Mouse (Mus musculus): ENCODE data around the gene Ppp1r1a. TPM values are rescaled to one million over a fixed set of nuclear protein-coding genes. Genes with fewer than 3 reads are reported as not detected.

The Ppp1r1a gene
- total RNA-seq, 2 experiments from 2014 or later, result 92.3 to 143 TPM

Other genes with a start within 250 kb of the Ppp1r1a start
- not detected for gene Gpr84, start 227.4 kb downstream of the Ppp1r1a start, total RNA-seq (2021)
- 10 to 100 TPM in 1 of 2 experiments, 1 to 10 TPM in 1; 7.9 to 32.1 TPM for gene Zfp385a, start 197.9 kb downstream of the Ppp1r1a start, total RNA-seq (2021)
- 1 to 10 TPM; 6.5 to 9.1 TPM for gene Itga5, start 171.2 kb downstream of the Ppp1r1a start, total RNA-seq (2021)
- gene Gtsf1, start 107.5 kb downstream of the Ppp1r1a start, total RNA-seq (2021), result not detected
- not detected for gene Gtsf2, start 89.5 kb downstream of the Ppp1r1a start, total RNA-seq (2021)
- under 1 TPM; 0.71 to 0.90 TPM for gene Nckap1l, start 84.2 kb downstream of the Ppp1r1a start, total RNA-seq (2021)
- under 1 TPM; 0.30 to 0.81 TPM for gene Pde1b, start 35.0 kb downstream of the Ppp1r1a start, total RNA-seq (2021)
- gene Glycam1, start 27.1 kb upstream of the Ppp1r1a start, total RNA-seq (2021), result not detected
- under 1 TPM; 0.31 to 0.53 TPM for gene Mucl1, start 217.5 kb upstream of the Ppp1r1a start, total RNA-seq (2021)